Mouse (Mus musculus): Measurements from ENCODE around the gene B3glct.

DNA sequence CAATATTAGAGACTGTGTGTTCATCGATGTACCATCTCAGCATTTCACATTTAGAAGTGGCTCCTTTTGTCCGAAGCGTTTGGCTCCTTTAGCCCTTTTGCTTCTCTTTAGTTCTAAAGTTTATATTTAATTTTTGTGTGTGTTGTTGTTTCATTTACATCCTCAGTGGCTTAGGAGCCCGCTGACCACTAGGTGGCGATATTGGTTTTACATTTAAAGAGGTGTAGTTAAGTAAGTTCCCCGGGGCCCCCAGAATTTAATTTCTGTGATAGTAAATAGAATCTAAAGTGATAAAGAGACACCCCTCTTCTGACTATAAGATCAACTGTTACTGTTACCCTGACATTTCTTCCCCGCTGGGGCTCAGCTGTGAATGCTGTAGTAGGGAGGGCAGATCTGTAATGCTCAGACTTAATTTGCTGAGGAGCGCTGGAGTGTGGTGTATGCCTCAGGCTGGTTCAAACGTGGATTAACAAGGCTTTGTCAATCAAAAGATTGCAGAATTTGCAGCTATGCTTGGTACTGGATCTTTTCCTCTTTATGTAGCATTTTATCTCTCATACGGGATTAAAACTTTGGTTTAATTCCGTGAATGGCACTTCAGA, 35.2 kb downstream of the B3glct start:
- TF ChIP-seq CTCF (IDR thresholded peaks at IDR 0.05; ENCODE audit: control insufficient read depth, insufficient read depth, low read length) (no peak), POLR2A (IDR thresholded peaks at IDR 0.05; ENCODE audit: borderline replicate concordance, control insufficient read depth, low read depth, low read length) (no peak)

All from bone marrow, adult 2 months (tissue).